Mouse (Mus musculus) forebrain, postnatal 0 days (tissue): ENCODE measurements around the gene Cadm2. TPM values are rescaled to one million over a fixed set of nuclear protein-coding genes. Genes with fewer than 3 reads are reported as not detected.

ENCODE experiments used
- ATAC-seq: fragments of 200-750 bp; cut with Nextera tagmentation; 2 replicates; pipeline ENCODE4 v1.8.0; 2017; ENCODE audit warnings: mild to moderate bottlenecking, moderate library complexity
- DNase-seq: peaks from one replicate; pipeline ENCODE4 v3.0.0-alpha.2; 2015
- H3K27ac ChIP-seq: fragments of 300-500 bp; sonication (generic); 2 replicates; pipeline ENCODE4 v1.5.1; 2014; ENCODE audit warnings: low read depth, mild to moderate bottlenecking, antibody characterized with exemption, low read length, moderate library complexity, mixed read lengths
- H3K27me3 ChIP-seq: fragments of 300-500 bp; sonication (generic); 2 replicates; pipeline ENCODE4 v1.6.1; 2014; ENCODE audit warnings: mild to moderate bottlenecking, low read length, mixed read lengths; ENCODE audit not compliant: insufficient read depth
- H3K36me3 ChIP-seq: fragments of 300-500 bp; sonication (generic); 2 replicates; pipeline ENCODE4 v1.6.1; 2014; ENCODE audit warnings: mild to moderate bottlenecking, moderate library complexity; ENCODE audit not compliant: insufficient read depth
- H3K4me1 ChIP-seq: fragments of 300-500 bp; sonication (generic); 2 replicates; pipeline ENCODE4 v1.6.1; 2014; ENCODE audit warnings: antibody characterized with exemption; ENCODE audit not compliant: insufficient read depth
- H3K4me2 ChIP-seq: fragments of 300-500 bp; sonication (generic); 2 replicates; pipeline ENCODE4 v1.6.1; 2014; ENCODE audit warnings: low read depth, mild to moderate bottlenecking, moderate library complexity
- H3K4me3 ChIP-seq: fragments of 300-500 bp; sonication (generic); 2 replicates; pipeline ENCODE4 v1.5.1; 2014; ENCODE audit warnings: low read depth, low read length, mixed read lengths
- H3K9ac ChIP-seq: fragments of 300-500 bp; sonication (generic); 2 replicates; pipeline ENCODE4 v1.6.1; 2014; ENCODE audit warnings: mild to moderate bottlenecking
- H3K9me3 ChIP-seq: fragments of 300-500 bp; sonication (generic); 2 replicates; pipeline ENCODE4 v1.6.1; 2016; ENCODE audit warnings: low read length
- CTCF ChIP-seq: sonication (generic); IDR thresholded peaks from 2 replicates; pipeline ENCODE4 v1.5.1; 2016; ENCODE audit warnings: antibody characterized with exemption, control low read depth, low read depth
- WGBS: fragments of 180-500 bp; shearing (Covaris S2); extraction: QIAGEN DNeasy Blood & Tissue Kit; methylation state at CpG from one replicate; pipeline ENCODE4 v1.1.7; 2014; 5-methylcytosine and 5-hydroxymethylcytosine counted together
- polyA plus RNA-seq: library from polyadenylated mRNA; unstranded; fragments of >200 nt; fragmentation: Nextera tagmentation; extraction: Ambion mirVana; gene quantifications from 2 replicates; pipeline ENCODE4 v1.2.1, GENCODE M21; 2015
- total RNA-seq: library from RNA; depleted of rRNA; stranded (reverse); fragments of >200 nt; gene quantifications from 2 replicates; pipeline ENCODE4 v1.2.3, GENCODE M21; 2014

The Cadm2 gene
- total and polyA plus RNA-seq, 2 experiments from 2014 or later: 58.9 to 63.3 TPM

DNA sequence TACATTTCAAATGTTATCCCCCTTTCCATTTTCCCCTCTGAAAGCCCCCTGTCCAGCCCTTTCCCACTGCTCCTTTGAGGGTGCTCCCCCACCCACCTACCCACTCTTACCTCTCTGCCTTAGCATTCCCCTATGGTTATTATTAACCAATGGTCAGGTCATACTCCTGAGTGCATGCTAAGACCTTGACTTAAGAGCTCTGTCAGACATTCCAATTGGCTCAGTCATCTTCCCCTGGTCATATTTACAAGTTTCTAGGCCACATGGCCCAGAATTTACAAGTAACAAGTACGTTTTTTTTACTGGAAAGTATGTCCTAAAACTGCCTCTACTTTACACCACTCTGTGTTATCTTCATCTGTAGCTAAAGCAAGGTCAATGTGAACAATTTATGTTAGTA, 998.3 kb downstream of the Cadm2 start:
- H3K4me3 ChIP-seq: no peak overlapping the region
- H3K27me3 ChIP-seq: no peaks in the 10 kb centered on the region
- H3K9me3 ChIP-seq: no peaks in the 10 kb centered on the region
- H3K4me1 ChIP-seq: no peaks in the 10 kb centered on the region
- no peak for DNase-seq
- H3K36me3 ChIP-seq: no peaks in the 10 kb centered on the region
- ATAC-seq: no peak
- no peak overlapping the region for H3K9ac ChIP-seq
- TF ChIP-seq CTCF: no peak
- WGBS: 49% methylated on average over 1 of the region's 1 CpGs
- H3K27ac ChIP-seq: no peak overlapping the region
- no peak overlapping the region for H3K4me2 ChIP-seq

DNA sequence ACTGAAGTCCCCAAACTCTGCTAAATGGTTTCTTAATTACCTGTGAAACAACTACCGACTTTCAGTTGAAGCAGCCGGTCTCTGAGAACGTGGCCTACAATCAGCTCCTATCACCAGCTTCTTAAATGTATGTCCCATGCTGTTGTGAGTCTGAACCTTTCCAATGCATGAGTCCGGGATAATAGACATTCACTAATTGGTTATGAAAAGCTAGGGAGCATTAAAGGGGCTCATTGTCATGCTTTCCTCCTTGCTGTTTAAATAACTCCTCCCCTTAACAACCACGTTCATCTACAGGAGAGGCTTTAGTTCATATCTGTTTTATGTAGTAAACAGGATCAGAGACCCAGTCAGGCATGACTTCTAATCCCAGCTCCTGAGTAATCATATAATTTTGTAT, 1008.1 kb downstream of the Cadm2 start:
- H3K4me1 ChIP-seq: no peaks in the 10 kb centered on the region
- H3K36me3 ChIP-seq: no peaks in the 10 kb centered on the region
- H3K9me3 ChIP-seq: no peaks in the 10 kb centered on the region
- H3K4me2 ChIP-seq: no peak overlapping the region
- ATAC-seq: no peak
- TF ChIP-seq CTCF: no peak
- no peak overlapping the region for H3K9ac ChIP-seq
- no peaks in the 10 kb centered on the region for H3K27me3 ChIP-seq
- 12% methylated on average over 5 of the region's 5 CpGs for WGBS
- no peak overlapping the region for H3K27ac ChIP-seq
- no peak for DNase-seq
- H3K4me3 ChIP-seq: no peak overlapping the region
